15 mouse cellular contexts compared by ENCODE assay signal in genomic region chr13:43537854-43538253, GRCm38 (mm10).
"Had no signal": no experiment of that assay in that cellular context is flagged by ENCODE, and none has a peak within 500 bp of the region (broad histone marks: within the 10 kb centered on the region; RNA-seq: fewer than 3 reads in every experiment).

No protein-coding gene starts in this region.

- H3K27ac ChIP-seq: kidney, postnatal 0 days; layer of hippocampus, adult 2 months; limb, embryonic 12.5 days; liver, embryonic 13.5 days; lung, embryonic 15.5 days; midbrain, embryonic 12.5 days; neural tube, embryonic 13.5 days had no signal

- ATAC-seq: liver, postnatal 0 days; midbrain, embryonic 16.5 days had no signal

- H3K4me1 ChIP-seq: lung, embryonic 15.5 days had no signal

- H3K4me3 ChIP-seq: layer of hippocampus, adult 2 months; limb, embryonic 12.5 days; liver, embryonic 13.5 days; lung, embryonic 15.5 days; midbrain, embryonic 12.5 days; neural tube, embryonic 13.5 days had no signal

- H3K9me3 ChIP-seq: limb, embryonic 12.5 days; liver, embryonic 13.5 days; lung, embryonic 15.5 days; midbrain, embryonic 12.5 days; neural tube, embryonic 13.5 days had no signal

- H3K27me3 ChIP-seq: limb, embryonic 12.5 days; liver, embryonic 13.5 days; lung, embryonic 15.5 days; midbrain, embryonic 12.5 days; neural tube, embryonic 13.5 days had no signal

- H3K36me3 ChIP-seq: limb, embryonic 12.5 days; liver, embryonic 13.5 days; lung, embryonic 15.5 days; midbrain, embryonic 12.5 days; neural tube, embryonic 13.5 days had no signal

- H3K4me2 ChIP-seq: limb, embryonic 12.5 days; liver, embryonic 13.5 days; lung, embryonic 15.5 days; midbrain, embryonic 12.5 days; neural tube, embryonic 13.5 days had no signal

- DNase-seq: liver; liver, embryonic 13.5 days; liver, postnatal 0 days; retina, postnatal 1 day; right cerebral cortex, postnatal 4 days; spleen, adult 18-20 months; thymus, adult 18-20 months; thymus, postnatal 14 days had no signal

- H3K9ac ChIP-seq: limb, embryonic 12.5 days; liver, embryonic 13.5 days; liver, postnatal 0 days; lung, embryonic 15.5 days; midbrain, embryonic 12.5 days; neural tube, embryonic 13.5 days had no signal
